Mouse (Mus musculus) adipose tissue, adult 10 weeks (tissue): ENCODE results near the gene Car1. TPM values are rescaled to one million over a fixed set of nuclear protein-coding genes. Genes with fewer than 3 reads are reported as not detected.

ENCODE experiments used
- polyA plus RNA-seq: library from polyadenylated mRNA; stranded (reverse); fragments of 350-450 nt; fragmentation: Illumina TruSeq; extraction: RNeasy Lipid Tissue Mini Kit (QIAGEN cat#74804); gene quantifications from one replicate; pipeline ENCODE4 v1.2.3, GENCODE M21; 2014; ENCODE audit warnings: low read depth, low replicate concordance

Car1 gene
- polyA plus RNA-seq, result 1.3 TPM

GRCm38 (mm10) chr3:14808211-14808610 is at the start of gene Car1:
TSS of gene Car1 (minus strand) at chr3:14808368.

Other genes starting within 250 kb of the Car1 start
- 218 TPM for gene 1810022K09Rik, start 197.1 kb downstream of the Car1 start, polyA plus RNA-seq
- 7.3 TPM for gene Car13, start 166.6 kb downstream of the Car1 start, polyA plus RNA-seq
- gene Car3, start 55.1 kb upstream of the Car1 start, polyA plus RNA-seq, result 8,337 TPM
- 45.8 TPM for gene Car2, start 77.9 kb upstream of the Car1 start, polyA plus RNA-seq